Mouse (Mus musculus) embryo, embryonic 10.5 days (tissue): ENCODE measurements at regions not wholly inside any gene's neighbourhood (a gene's known extent, or its start where the extent isn't known, plus 50 kb on each side); places are given as distances from the start of the nearest gene placed in this dataset.

ENCODE experiments used
- DNase-seq: peaks from one replicate; pipeline ENCODE4 v3.0.0-alpha.2; 2015; ENCODE audit warnings: low spot score

GRCm38 (mm10) chr11:57583636-57584277, 61.5 kb upstream of the Galnt10 start:
- peak; percentile 25 for DNase-seq

DNA sequence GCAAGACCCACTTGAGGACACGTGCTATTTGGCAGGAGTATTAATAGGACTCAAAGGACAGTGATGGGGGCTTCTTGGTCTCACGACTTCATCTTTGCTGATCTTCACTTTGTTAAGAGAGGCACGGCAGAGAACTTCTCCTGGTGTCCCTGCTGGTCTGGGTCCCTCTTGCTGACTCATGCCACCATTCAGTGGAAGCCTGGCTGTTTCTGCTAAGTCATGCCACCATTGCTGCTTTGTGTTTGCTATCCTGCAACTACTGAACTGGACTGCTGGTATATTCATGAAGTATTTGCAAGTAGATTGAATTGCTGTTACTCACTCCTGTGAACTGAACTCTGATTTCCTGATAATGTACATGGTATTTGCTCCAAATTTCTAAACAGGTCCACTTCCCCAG, 59.6 kb upstream of the Galnt10 start:
- DNase-seq = no peak

DNA sequence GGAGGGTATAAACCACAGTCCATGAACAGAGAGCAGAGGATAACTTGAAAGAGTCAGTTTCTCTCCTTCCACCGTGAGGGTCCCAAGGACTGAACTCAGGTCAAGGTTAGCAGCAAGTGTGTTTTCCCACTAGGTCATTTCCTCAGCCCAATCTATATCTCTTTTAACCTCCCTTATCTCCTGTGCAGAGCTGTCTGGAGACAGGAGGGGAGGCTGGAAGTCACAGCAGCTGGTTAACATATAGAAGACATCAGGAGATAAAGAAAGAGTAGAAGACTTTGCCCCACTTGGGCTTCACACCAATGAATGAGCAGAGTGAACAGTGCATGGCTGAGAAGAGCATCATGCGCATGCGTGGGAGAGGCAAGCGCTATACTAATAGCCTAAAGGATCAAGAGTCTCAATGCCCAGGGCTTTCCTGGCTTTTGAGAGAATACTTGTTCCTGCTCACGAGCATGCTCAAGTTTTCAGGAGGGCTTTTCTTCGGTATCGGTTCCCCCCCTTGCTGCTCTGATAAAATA, 53.0 kb upstream of the Galnt10 start:
- DNase-seq = no peak
